Mouse (Mus musculus) hematopoietic stem cell, adult 5-6 weeks (primary cell): ENCODE results near the gene Prmt7. TPM values are rescaled to one million over a fixed set of nuclear protein-coding genes. Genes with fewer than 3 reads are reported as not detected.
A peak's percentile ranks its signal among the peaks of the same experiment; 100 is the strongest.
"Not testable (repeated sequence)": the region's sequence is repeated elsewhere in the genome, so short reads cannot be mapped to it uniquely, and the experiment has no call there.

Experiments used
- ATAC-seq, 2 experiments: fragments of 125-278 bp in 1 of 2; replicated peaks in 1 of 2; 2 replicates each; pipeline ENCODE4 v1.8.0; 2016 to 2017; ENCODE audit warnings: inconsistent platforms in 2 of 2, mild to moderate bottlenecking in 2 of 2, moderate number of reproducible peaks in 2 of 2, low read depth in 1 of 2, moderate TSS enrichment in 1 of 2; ENCODE audit not compliant: low FRiP score in 2 of 2, poor library complexity in 2 of 2, severe bottlenecking in 2 of 2, insufficient read depth in 1 of 2, low TSS enrichment in 1 of 2
- total RNA-seq: library from RNA; stranded (forward); fragments of 172-1452, 232-1000 nt; gene quantifications from 2 replicates; pipeline ENCODE4 v1.2.3, GENCODE M21; 2017

Gene Prmt7
- total RNA-seq, 1 experiment from 2014 or later: 26.3 TPM

- not testable (repeated sequence) for ATAC-seq
Observed at GRCm38 (mm10) chr8:106199596-106199995, 11.1 kb upstream of the Prmt7 start.

- ATAC-seq: peak; percentile 15 to 17; a peak in 3 of 4 replicates
Observed at GRCm38 (mm10) chr8:106210035-106210731, 553 bp upstream of the Prmt7 start.

- ATAC-seq: 0 out of 4 replicates have a peak, but pooled peaks have one; percentile 1 to 3
Observed at GRCm38 (mm10) chr8:106211421-106211820, 685 bp downstream of the Prmt7 start.

- no peak for ATAC-seq
Observed at GRCm38 (mm10) chr8:106213959-106214358, 3.2 kb downstream of the Prmt7 start.

- ATAC-seq: no peak
Observed at GRCm38 (mm10) chr8:106219620-106220019, 8.9 kb downstream of the Prmt7 start.

GRCm38 (mm10) chr8:106226589-106226988, 15.9 kb downstream of the Prmt7 start:
- ATAC-seq: peak; percentile 48 to 59; a peak in 1 of 4 replicates

- ATAC-seq: no peak
Observed at GRCm38 (mm10) chr8:106231536-106231935, 20.8 kb downstream of the Prmt7 start.

- ATAC-seq: no peak
Observed at GRCm38 (mm10) chr8:106232751-106233150, 22.0 kb downstream of the Prmt7 start.

GRCm38 (mm10) chr8:106234567-106235261, 24.0 kb downstream of the Prmt7 start:
- no peak for ATAC-seq

GRCm38 (mm10) chr8:106237106-106237505, 26.4 kb downstream of the Prmt7 start:
- ATAC-seq: no peak

- no peak for ATAC-seq
Observed at GRCm38 (mm10) chr8:106250186-106250585, 39.5 kb downstream of the Prmt7 start.

- ATAC-seq: 0 out of 4 replicates have a peak, but pooled peaks of 1 of the 2 experiments have one; percentile 9
Observed at GRCm38 (mm10) chr8:106258169-106258568, 47.4 kb downstream of the Prmt7 start.

GRCm38 (mm10) chr8:106259579-106260255, 49.0 kb downstream of the Prmt7 start:
- no peak for ATAC-seq

- ATAC-seq: no peak
Observed at GRCm38 (mm10) chr8:106260894-106261293, 50.2 kb downstream of the Prmt7 start.

- ATAC-seq: no peak
Observed at GRCm38 (mm10) chr8:106262343-106262742, 51.6 kb downstream of the Prmt7 start.

GRCm38 (mm10) chr8:106263928-106264327, 53.2 kb downstream of the Prmt7 start:
- no peak for ATAC-seq

GRCm38 (mm10) chr8:106265398-106265797, 54.7 kb downstream of the Prmt7 start:
- ATAC-seq: no peak

- ATAC-seq: no peak
Observed at GRCm38 (mm10) chr8:106268710-106269346, 58.1 kb downstream of the Prmt7 start.
